19 mouse cellular contexts compared by ENCODE assay signal in genomic region chr16:80834532-80834931, GRCm38 (mm10).
"Had no signal": no experiment of that assay in that cellular context is flagged by ENCODE, and none has a peak within 500 bp of the region (broad histone marks: within the 10 kb centered on the region; RNA-seq: fewer than 3 reads in every experiment).

No protein-coding gene starts in this region.

- H3K9me3 ChIP-seq: liver, embryonic 13.5 days; liver, embryonic 15.5 days; lung, embryonic 15.5 days; megakaryocyte, embryonic 14.5 days; midbrain, embryonic 12.5 days; midbrain, embryonic 15.5 days; neural tube, embryonic 13.5 days; stomach, embryonic 15.5 days had no signal

- H3K27ac ChIP-seq: liver, embryonic 13.5 days; liver, embryonic 15.5 days; lung, embryonic 15.5 days; macrophage; midbrain, embryonic 12.5 days; midbrain, embryonic 15.5 days; neural tube, embryonic 13.5 days; stomach, embryonic 15.5 days; stomach, postnatal 0 days had no signal

- H3K4me3 ChIP-seq: liver, embryonic 13.5 days; liver, embryonic 15.5 days; lung, embryonic 15.5 days; megakaryocyte, embryonic 14.5 days; midbrain, embryonic 12.5 days; midbrain, embryonic 15.5 days; neural tube, embryonic 13.5 days; stomach, embryonic 15.5 days had no signal

- H3K9ac ChIP-seq: liver, embryonic 13.5 days; liver, embryonic 15.5 days; liver, postnatal 0 days; lung, embryonic 15.5 days; midbrain, embryonic 12.5 days; midbrain, embryonic 15.5 days; neural tube, embryonic 13.5 days; stomach, embryonic 15.5 days had no signal

- DNase-seq: liver, embryonic 13.5 days; liver, postnatal 0 days; lung, adult 2 months; lung, postnatal 14 days; lung, postnatal 36 days; right cerebral cortex, postnatal 14 days; thymus, adult 2 months; thymus, postnatal 25 days; thymus, postnatal 4 days had no signal

- H3K27me3 ChIP-seq: liver, embryonic 13.5 days; liver, embryonic 15.5 days; lung, embryonic 15.5 days; megakaryocyte, embryonic 14.5 days; midbrain, embryonic 12.5 days; midbrain, embryonic 15.5 days; neural tube, embryonic 13.5 days; stomach, embryonic 15.5 days had no signal

- H3K4me2 ChIP-seq: liver, embryonic 13.5 days; liver, embryonic 15.5 days; lung, embryonic 15.5 days; midbrain, embryonic 12.5 days; midbrain, embryonic 15.5 days; neural tube, embryonic 13.5 days; stomach, embryonic 15.5 days had no signal

- H3K36me3 ChIP-seq: liver, embryonic 13.5 days; liver, embryonic 15.5 days; lung, embryonic 15.5 days; midbrain, embryonic 12.5 days; midbrain, embryonic 15.5 days; neural tube, embryonic 13.5 days; stomach, embryonic 15.5 days had no signal

- H3K4me1 ChIP-seq: liver, embryonic 13.5 days; liver, embryonic 15.5 days; lung, embryonic 15.5 days; megakaryocyte, embryonic 14.5 days; midbrain, embryonic 12.5 days; midbrain, embryonic 15.5 days; neural tube, embryonic 13.5 days; stomach, embryonic 15.5 days had no signal

- ATAC-seq: liver, postnatal 0 days; lung, postnatal 0 days; midbrain, embryonic 15.5 days had no signal
